Mouse (Mus musculus) urinary bladder, postnatal 36 days (tissue): Measurements from ENCODE around the gene Cpne4.

Experiments used
- DNase-seq, 2 experiments: peaks; one replicate each; pipeline ENCODE4 v3.0.0; 2022; ENCODE audit warnings: low spot score in 2 of 2, mixed read lengths in 1 of 2

The Cpne4 gene

GRCm38 (mm10) chr9:104687051-104687450, 140.0 kb downstream of the Cpne4 start:
- DNase-seq: no peak

- DNase-seq: no peak
Observed at GRCm38 (mm10) chr9:104693145-104693544, 146.1 kb downstream of the Cpne4 start.

GRCm38 (mm10) chr9:104710831-104711230, 163.7 kb downstream of the Cpne4 start:
- DNase-seq: no peak

GRCm38 (mm10) chr9:104725311-104725710, 178.2 kb downstream of the Cpne4 start:
- no peak for DNase-seq

- no peak for DNase-seq
Observed at GRCm38 (mm10) chr9:104742661-104743380, 195.7 kb downstream of the Cpne4 start.

GRCm38 (mm10) chr9:104755519-104755918, 208.4 kb downstream of the Cpne4 start:
- no peak for DNase-seq

GRCm38 (mm10) chr9:104760031-104760430, 212.9 kb downstream of the Cpne4 start:
- no peak for DNase-seq

GRCm38 (mm10) chr9:104776198-104776815, 229.2 kb downstream of the Cpne4 start:
- no peak for DNase-seq

GRCm38 (mm10) chr9:104777135-104777534, 230.0 kb downstream of the Cpne4 start:
- DNase-seq: no peak

GRCm38 (mm10) chr9:104777780-104778179, 230.7 kb downstream of the Cpne4 start:
- DNase-seq: no peak

- DNase-seq: no peak
Observed at GRCm38 (mm10) chr9:104796601-104797000, 249.5 kb downstream of the Cpne4 start.

- DNase-seq: no peak
Observed at GRCm38 (mm10) chr9:104804776-104805175, 257.7 kb downstream of the Cpne4 start.

- no peak for DNase-seq
Observed at GRCm38 (mm10) chr9:104814681-104815080, 267.6 kb downstream of the Cpne4 start.

- DNase-seq: no peak
Observed at GRCm38 (mm10) chr9:104828646-104829045, 281.6 kb downstream of the Cpne4 start.

- no peak for DNase-seq
Observed at GRCm38 (mm10) chr9:104832934-104833539, 286.0 kb downstream of the Cpne4 start.

GRCm38 (mm10) chr9:104837931-104838330, 290.8 kb downstream of the Cpne4 start:
- DNase-seq: no peak

GRCm38 (mm10) chr9:104841278-104841677, 294.2 kb downstream of the Cpne4 start:
- DNase-seq: no peak

- no peak for DNase-seq
Observed at GRCm38 (mm10) chr9:104845226-104845930, 298.3 kb downstream of the Cpne4 start.

- no peak for DNase-seq
Observed at GRCm38 (mm10) chr9:104853701-104854100, 306.6 kb downstream of the Cpne4 start.

- DNase-seq: no peak
Observed at GRCm38 (mm10) chr9:104854245-104854921, 307.3 kb downstream of the Cpne4 start.

GRCm38 (mm10) chr9:104865830-104866229, 318.7 kb downstream of the Cpne4 start:
- DNase-seq: no peak

- no peak for DNase-seq
Observed at GRCm38 (mm10) chr9:104872586-104872985, 325.5 kb downstream of the Cpne4 start.
